Mouse (Mus musculus) lung, adult 2 months (tissue): ENCODE results near the gene Hoxc4.

ENCODE experiments used
- CTCF ChIP-seq: fragments of 200-500 bp; IDR thresholded peaks from 2 replicates; pipeline ENCODE4 v1.5.1; 2011; ENCODE audit warnings: mild to moderate bottlenecking, low read length, control low read depth; ENCODE audit not compliant: insufficient read depth
- POLR2A ChIP-seq: fragments of 200-500 bp; IDR thresholded peaks from 2 replicates; pipeline ENCODE4 v1.6.1; 2011; ENCODE audit warnings: low read depth, mild to moderate bottlenecking, control low read depth, low read length, borderline replicate concordance; ENCODE audit errors: extremely low read depth

DNA sequence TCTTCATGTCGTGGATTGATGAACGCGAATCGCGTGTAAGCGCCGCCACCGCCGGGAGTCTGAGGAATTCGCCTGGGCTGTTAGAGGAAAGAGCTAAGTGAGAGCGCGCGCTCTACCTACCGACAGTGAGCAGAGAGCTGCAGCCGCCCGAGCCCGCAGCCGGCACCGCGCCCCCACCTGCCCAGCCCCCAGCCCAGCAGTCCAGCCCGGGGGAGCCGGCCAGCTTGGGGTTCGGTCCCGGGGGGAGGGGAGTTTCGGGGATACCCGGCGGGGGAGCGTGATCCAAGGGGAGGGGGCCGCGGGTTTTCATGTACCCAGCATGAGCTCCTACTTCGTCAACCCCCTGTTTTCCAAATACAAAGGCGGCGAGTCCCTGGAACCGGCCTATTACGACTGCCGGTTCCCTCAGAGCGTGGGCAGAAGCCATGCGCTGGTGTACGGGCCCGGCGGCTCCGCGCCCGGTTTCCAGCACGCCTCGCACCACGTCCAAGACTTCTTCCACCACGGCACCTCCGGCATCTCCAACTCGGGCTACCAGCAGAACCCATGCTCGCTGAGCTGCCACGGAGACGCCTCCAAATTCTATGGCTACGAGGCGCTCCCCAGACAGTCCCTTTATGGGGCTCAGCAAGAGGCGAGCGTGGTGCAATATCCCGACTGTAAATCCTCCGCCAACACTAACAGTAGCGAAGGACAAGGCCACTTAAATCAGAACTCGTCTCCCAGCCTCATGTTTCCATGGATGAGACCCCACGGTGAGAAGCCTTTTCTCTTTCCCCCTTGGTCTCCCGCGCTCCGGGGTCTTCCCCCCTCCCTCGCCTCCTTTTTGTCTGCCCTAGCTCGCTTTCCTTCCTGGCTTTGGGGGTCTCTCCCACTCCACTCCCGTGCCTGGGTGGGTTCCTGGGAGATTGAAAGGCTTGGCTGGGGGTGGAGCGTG lies 28.0 kb upstream of the Hoxc4 start, which contains the start of gene Hoxc8:
- no peak for TF ChIP-seq CTCF
- TF ChIP-seq POLR2A = no peak
